Comparison of ENCODE assay signal across 8 mouse cellular contexts in genomic region chr10:20673798-20674197, GRCm38 (mm10). TPM values are rescaled to one million over a fixed set of nuclear protein-coding genes. Genes with fewer than 3 reads are reported as not detected.
DNase-seq lines count a peak whose midpoint lies in the region; ATAC-seq and TF ChIP-seq lines count a peak whose summit lies in the region.

No protein-coding gene starts in this region.

- H3K9ac ChIP-seq in forebrain, embryonic 11.5 days (ENCODE audit: low read length), result no peak overlapping the region

- intact Hi-C loops in left cerebral cortex, adult 2 months (cut with DNase I), result loop anchor here (1.0 to 5.0 kb wide), 5 partner anchors 15 to 254 kb away; no protein-coding TSS in a partner anchor

- peak; percentile 15 to 48 for DNase-seq in adrenal gland, adult (ENCODE audit: inconsistent age in 2 of 2, low spot score in 1 of 2)
- no peak for DNase-seq in adrenal gland, postnatal 25 days
- DNase-seq in CD4-positive, CD25-positive, alpha-beta regulatory T cell, adult 2 months (ENCODE audit: low read depth, low spot score), result peak; percentile 65
- peak; percentile 58 to 74 for DNase-seq in heart, adult 9 months (ENCODE audit: low spot score in 2 of 2)
- DNase-seq in left cerebral cortex, adult 2 months (ENCODE audit: extremely low spot score in 1 of 2, low spot score in 2 of 2), result peak; percentile 77 to 84
- DNase-seq in natural killer cell, adult 2 months (ENCODE audit: low spot score in 2 of 2), result no peak
- DNase-seq in forebrain, embryonic 11.5 days (ENCODE audit: low spot score), result no peak

- no peak for TF ChIP-seq CTCF in left cerebral cortex, adult 2 months (IDR thresholded peaks at IDR 0.05)

- no peak for ATAC-seq in megakaryocyte progenitor cell, adult 5-6 weeks (replicated peaks; ENCODE audit: poor library complexity)
- no peak for ATAC-seq in forebrain, embryonic 11.5 days (replicated peaks; ENCODE audit: low FRiP score)

- 91% methylated on average over 4 of the region's 4 CpGs for WGBS in forebrain, embryonic 11.5 days

- H3K9me3 ChIP-seq in forebrain, embryonic 11.5 days (ENCODE audit: control insufficient read depth, low read length), result no peaks in the 10 kb centered on the region

- no peak overlapping the region for H3K4me3 ChIP-seq in left cerebral cortex, adult 2 months
- no peak overlapping the region for H3K4me3 ChIP-seq in forebrain, embryonic 11.5 days (ENCODE audit: low read depth, low read length)

- peak overlapping the region; percentile 79 for H3K27ac ChIP-seq in left cerebral cortex, adult 2 months
- no peak overlapping the region for H3K27ac ChIP-seq in forebrain, embryonic 11.5 days (ENCODE audit: low read depth, low read length)

- H3K27me3 ChIP-seq in forebrain, embryonic 11.5 days (ENCODE audit: control insufficient read depth, insufficient read depth, low read length), result no peaks in the 10 kb centered on the region

- no peaks in the 10 kb centered on the region for H3K36me3 ChIP-seq in forebrain, embryonic 11.5 days (ENCODE audit: control insufficient read depth, insufficient read depth, low read length)

- no peak overlapping the region for H3K4me2 ChIP-seq in forebrain, embryonic 11.5 days (ENCODE audit: low read depth, low read length, severe bottlenecking)

- no peaks in the 10 kb centered on the region for H3K4me1 ChIP-seq in forebrain, embryonic 11.5 days (replicated peaks; ENCODE audit: control insufficient read depth, insufficient read depth, low read length)

RNA-seq across cellular contexts. Expression of gene Pde7b, which starts 51.1 kb away (rescaled TPM):
- total RNA-seq in adrenal gland, postnatal 25 days (2021), result 11.0 and 14.4 TPM in 2 replicates
- 10 to 100 TPM; 50.3 to 61.4 TPM for total RNA-seq in left cerebral cortex, adult 2 months (2021)
- 1.9 and 2.2 TPM in 2 replicates for total RNA-seq in megakaryocyte progenitor cell, adult 5-6 weeks (2015)
- 1.9 and 2.2 TPM in 2 replicates for total RNA-seq in megakaryocyte progenitor cell, adult 5-6 weeks (2017)
- polyA plus RNA-seq in forebrain, embryonic 11.5 days (2014; fragmentation: Nextera tagmentation; extraction: Ambion mirVana), result 1.6 and 1.7 TPM in 2 replicates

Comparison
In these comparisons a context has a peak if more than half of its experiments do, and no peak if none do; other contexts are left out.
1. DNase-seq: peak in adrenal gland, adult (2 of 2), CD4-positive, CD25-positive, alpha-beta regulatory T cell, adult 2 months (single experiment), heart, adult 9 months (2 of 2) and left cerebral cortex, adult 2 months (2 of 2); none in adrenal gland, postnatal 25 days (single experiment), natural killer cell, adult 2 months (0 of 2) and forebrain, embryonic 11.5 days (single experiment).